Mouse (Mus musculus) CH12.LX (cell line): ENCODE measurements at regions not wholly inside any gene's neighbourhood (a gene's known extent, or its start where the extent isn't known, plus 50 kb on each side); places are given as distances from the start of the nearest gene placed in this dataset.

ENCODE experiments used
- DNase-seq: peaks from one replicate; pipeline ENCODE4 v3.0.0-alpha.2; 2013; ENCODE audit errors: extremely low read depth
- H3K27ac ChIP-seq: 2 replicates; pipeline ENCODE4 v1.5.1; 2012; ENCODE audit warnings: low read depth, mild to moderate bottlenecking, control low read depth, moderate library complexity; ENCODE audit not compliant: insufficient read depth
- H3K27me3 ChIP-seq: replicated peaks from 2 replicates; pipeline ENCODE3; 2012; ENCODE audit warnings: inconsistent platforms
- H3K36me3 ChIP-seq, 2 experiments: replicated peaks in 1 of 2; 2 replicates each; pipeline versions ENCODE3 to v1.6.1; 2012; ENCODE audit warnings: inconsistent platforms in 1 of 2, low read length in 1 of 2, mild to moderate bottlenecking in 1 of 2, mixed read lengths in 1 of 2, moderate library complexity in 1 of 2; ENCODE audit not compliant: control insufficient read depth in 1 of 2, insufficient read depth in 1 of 2
- H3K4me1 ChIP-seq, 2 experiments: 2 replicates each; pipeline ENCODE4 v1.6.1; 2012; ENCODE audit warnings: inconsistent platforms in 1 of 2, moderate library complexity in 1 of 2; ENCODE audit not compliant: insufficient read depth in 2 of 2, control insufficient read depth in 1 of 2
- H3K4me2 ChIP-seq: 2 replicates; pipeline ENCODE4 v1.6.1; 2012; ENCODE audit warnings: low read depth, mild to moderate bottlenecking, control low read depth; ENCODE audit not compliant: poor library complexity, insufficient read depth, severe bottlenecking
- H3K4me3 ChIP-seq, 3 experiments: fragments of 150-350 bp in 1 of 3; sonication (generic) in 1 of 3; replicated peaks in 1 of 3; 2 replicates each; pipeline versions ENCODE3 to v1.5.1; 2011 to 2012; ENCODE audit warnings: low read depth in 2 of 3, low read length in 2 of 3, mild to moderate bottlenecking in 2 of 3, moderate library complexity in 2 of 3, control low read depth in 1 of 3, improper control_type of control experiment in 1 of 3, inconsistent platforms in 1 of 3, mixed read lengths in 1 of 3; ENCODE audit not compliant: poor library complexity in 1 of 3
- H3K79me2 ChIP-seq: replicated peaks from 2 replicates; pipeline ENCODE4 v1.6.1; 2012; ENCODE audit warnings: mild to moderate bottlenecking, moderate library complexity; ENCODE audit not compliant: control insufficient read depth, poor library complexity, insufficient read depth, severe bottlenecking; ENCODE audit errors: extremely low read depth
- H3K9ac ChIP-seq: 2 replicates; pipeline ENCODE4 v1.6.1; 2012; ENCODE audit warnings: low read depth, mild to moderate bottlenecking, control low read depth, moderate library complexity; ENCODE audit not compliant: insufficient read depth
- H3K9me3 ChIP-seq: replicated peaks from 2 replicates; pipeline ENCODE3; 2012; ENCODE audit warnings: low read length, inconsistent platforms, mixed read lengths
- CHD2 ChIP-seq: IDR thresholded peaks from 2 replicates; pipeline ENCODE4 v1.6.1; 2011; ENCODE audit warnings: low read length, improper control_type of control experiment
- CTCF ChIP-seq, 2 experiments: IDR thresholded peaks in 1 of 2; conservative IDR thresholded peaks in 1 of 2; 2 replicates each; pipeline ENCODE4 v1.5.1; 2011 to 2012; ENCODE audit warnings: low read depth in 2 of 2, low read length in 2 of 2, improper control_type of control experiment in 1 of 2, inconsistent platforms in 1 of 2, mild to moderate bottlenecking in 1 of 2, moderate library complexity in 1 of 2
- E2F4 ChIP-seq: IDR thresholded peaks from 2 replicates; pipeline ENCODE4 v1.6.1; 2011; ENCODE audit warnings: low read depth, low read length, improper control_type of control experiment; ENCODE audit not compliant: insufficient replicate concordance
- ELF1 ChIP-seq: IDR thresholded peaks from 2 replicates; pipeline ENCODE4 v1.6.1; 2014; ENCODE audit warnings: low read depth, mild to moderate bottlenecking, inconsistent platforms, low read length, improper control_type of control experiment
- ETS1 ChIP-seq: conservative IDR thresholded peaks from 2 replicates; pipeline ENCODE4 v1.6.1; 2012; ENCODE audit warnings: low read depth, mild to moderate bottlenecking, inconsistent platforms, low read length, improper control_type of control experiment, moderate library complexity
- GABPA ChIP-seq: IDR thresholded peaks from 2 replicates; pipeline ENCODE4 v1.6.1; 2012; ENCODE audit warnings: low read depth, low read length, improper control_type of control experiment, inconsistent platforms; ENCODE audit not compliant: insufficient replicate concordance
- HCFC1 ChIP-seq: IDR thresholded peaks from 2 replicates; pipeline ENCODE4 v1.6.1; 2012; ENCODE audit warnings: low read depth, mild to moderate bottlenecking, inconsistent platforms, low read length, improper control_type of control experiment
- JUN ChIP-seq: IDR thresholded peaks from 2 replicates; pipeline ENCODE4 v1.6.1; 2011; ENCODE audit warnings: low read depth, mild to moderate bottlenecking, low read length, improper control_type of control experiment, moderate library complexity; ENCODE audit not compliant: insufficient read depth
- KAT2A ChIP-seq: IDR thresholded peaks from 2 replicates; pipeline ENCODE4 v1.6.1; 2012; ENCODE audit warnings: low read length, improper control_type of control experiment, inconsistent platforms; ENCODE audit not compliant: insufficient replicate concordance
- MAFK ChIP-seq: IDR thresholded peaks from 2 replicates; pipeline ENCODE4 v1.6.1; 2011; ENCODE audit warnings: low read length, improper control_type of control experiment; ENCODE audit not compliant: insufficient replicate concordance
- MAZ ChIP-seq: IDR thresholded peaks from 2 replicates; pipeline ENCODE4 v1.6.1; 2012; ENCODE audit warnings: low read depth, mild to moderate bottlenecking, inconsistent platforms, low read length, improper control_type of control experiment, moderate library complexity
- MEF2A ChIP-seq: IDR thresholded peaks from 2 replicates; pipeline ENCODE4 v1.6.1; 2014; ENCODE audit warnings: low read depth, mild to moderate bottlenecking, inconsistent platforms, low read length, improper control_type of control experiment, borderline replicate concordance
- MXI1 ChIP-seq: IDR thresholded peaks from 2 replicates; pipeline ENCODE4 v1.6.1; 2011; ENCODE audit warnings: mild to moderate bottlenecking, low read depth, low read length, improper control_type of control experiment
- SIN3A ChIP-seq: IDR thresholded peaks from 2 replicates; pipeline ENCODE4 v1.6.1; 2012; ENCODE audit warnings: low read length, improper control_type of control experiment, inconsistent platforms
- SMC3 ChIP-seq: IDR thresholded peaks from 2 replicates; pipeline ENCODE4 v1.6.1; 2011; ENCODE audit warnings: low read depth, low read length, improper control_type of control experiment
- TBP ChIP-seq: conservative IDR thresholded peaks from 2 replicates; pipeline ENCODE4 v1.6.1; 2011; ENCODE audit warnings: low read depth, low read length, improper control_type of control experiment
- ZMIZ1 ChIP-seq: IDR thresholded peaks from 2 replicates; pipeline ENCODE4 v1.6.1; 2012; ENCODE audit warnings: low read depth, mild to moderate bottlenecking, inconsistent platforms, low read length, improper control_type of control experiment
- ZNF384 ChIP-seq: IDR thresholded peaks from 2 replicates; pipeline ENCODE4 v1.6.1; 2012; ENCODE audit warnings: low read depth, low read length, improper control_type of control experiment, inconsistent platforms
- dilution Hi-C: fragments of 300-500 bp; cut with MboI; formaldehyde crosslinking; loops from 2 replicates; pipeline ENCODE4 v1.14.3; 2020; ENCODE audit warnings: low sequenced_read_pairs; ENCODE audit not compliant: extremely low pct_unique_long_range_greater_than_20kb, extremely low pct_ligation_motif_present
- in situ Hi-C: fragments of 300-500 bp; cut with MboI; formaldehyde crosslinking; loops from 3 replicates; pipeline ENCODE4 v1.14.3; 2019; ENCODE audit warnings: low sequenced_read_pairs, low pct_ligation_motif_present, low pct_unique_long_range_greater_than_20kb, mixed read lengths

DNA sequence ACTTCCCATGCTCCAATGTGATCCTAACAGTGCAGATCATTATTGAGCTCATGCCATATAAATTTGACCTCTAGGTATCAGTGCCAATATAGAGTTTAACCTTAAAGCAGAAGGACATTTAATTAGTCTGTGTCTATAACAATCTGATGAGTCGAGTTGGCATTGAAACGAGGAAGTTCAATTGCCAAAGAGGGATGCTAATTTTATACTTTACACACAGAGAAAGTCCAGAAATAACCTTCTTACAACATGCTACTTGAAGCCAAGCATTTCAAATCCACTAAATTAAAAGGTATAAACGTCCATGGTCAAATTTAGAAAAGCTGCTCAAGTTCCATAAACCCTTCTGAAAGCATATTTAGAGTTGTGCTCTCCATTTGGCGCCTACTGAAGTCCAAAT, 174.7 kb downstream of the Satb1 start:
- no peak for DNase-seq
- Histone ChIP-seq H3K36me3 (no peaks in the 10 kb centered on the region), H3K9me3 (peaks cover 6% of the 10 kb centered on the region), H3K27ac (no peak overlapping the region), H3K4me2 (no peak overlapping the region), H3K79me2 (no peaks in the 10 kb centered on the region), H3K27me3 (no peaks in the 10 kb centered on the region), H3K9ac (no peak overlapping the region), H3K4me3 (no peak overlapping the region), H3K4me1 (no peaks in the 10 kb centered on the region)
- no peak for TF ChIP-seq ELF1
- dilution Hi-C loops (no loop called here), in situ Hi-C loops (no loop called here)

DNA sequence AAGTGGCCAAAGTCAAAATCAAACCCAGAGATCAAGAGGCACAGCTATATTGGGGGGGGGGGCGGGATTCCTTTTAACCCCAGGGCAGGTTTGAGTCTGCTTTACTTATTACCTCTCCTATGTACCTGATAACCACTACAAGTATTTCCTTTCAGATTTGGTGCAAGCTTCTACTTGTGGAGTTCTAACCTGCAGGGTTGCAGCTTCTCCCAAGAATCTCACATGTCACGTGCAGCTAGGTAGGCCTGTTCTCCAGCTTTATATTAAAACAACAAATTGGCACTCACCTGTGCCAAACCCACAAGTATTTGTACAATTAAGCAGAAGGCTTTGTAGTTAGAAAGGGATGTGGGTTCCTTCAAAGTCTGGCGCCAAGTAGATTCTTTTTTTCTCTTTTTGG, 179.2 kb downstream of the Satb1 start:
- Histone ChIP-seq H3K4me2 (no peak overlapping the region), H3K9me3 (peaks cover 6% of the 10 kb centered on the region), H3K79me2 (no peaks in the 10 kb centered on the region), H3K4me1 (no peaks in the 10 kb centered on the region), H3K4me3 (no peak overlapping the region), H3K9ac (no peak overlapping the region), H3K27ac (no peak overlapping the region), H3K36me3 (no peaks in the 10 kb centered on the region), H3K27me3 (no peaks in the 10 kb centered on the region)
- DNase-seq = no peak
- dilution Hi-C loops (no loop called here), in situ Hi-C loops (no loop called here)
- TF ChIP-seq MAFK (no peak), SMC3 (no peak), CHD2 (no peak), ZMIZ1 (no peak), MXI1 (no peak)

GRCm38 (mm10) chr17:51651880-51652279, 181.2 kb downstream of the Satb1 start:
- Histone ChIP-seq H3K9ac (no peak overlapping the region), H3K4me1 (no peaks in the 10 kb centered on the region), H3K27ac (no peak overlapping the region), H3K79me2 (no peaks in the 10 kb centered on the region), H3K4me3 (no peak overlapping the region), H3K36me3 (no peaks in the 10 kb centered on the region), H3K4me2 (no peak overlapping the region), H3K9me3 (peaks cover 2% of the 10 kb centered on the region), H3K27me3 (no peaks in the 10 kb centered on the region)
- TF ChIP-seq CTCF (conservative IDR thresholded peaks at IDR 0.05 in 1 of 2, IDR thresholded peaks at IDR 0.05 in 1 of 2; ENCODE audit: low read depth in 2 of 2, low read length in 2 of 2) (no peak), MAFK (no peak), GABPA (no peak), MXI1 (no peak), JUN (no peak), HCFC1 (no peak), ZNF384 (no peak), E2F4 (no peak), MAZ (no peak), ETS1 (no peak), ELF1 (no peak), MEF2A (no peak), TBP (no peak), SIN3A (no peak), KAT2A (no peak)
- dilution Hi-C loops (no loop called here), in situ Hi-C loops (no loop called here)
- no peak for DNase-seq
